In genomic region chr13:90293697-90294647, GRCm38 (mm10) we compare ENCODE assay signal across 15 mouse cellular contexts.
A peak's percentile ranks its signal among the peaks of the same experiment; 100 is the strongest.
DNase-seq lines count a peak whose midpoint lies in the region; ATAC-seq and TF ChIP-seq lines count a peak whose summit lies in the region.
"Had no signal": no experiment of that assay in that cellular context is flagged by ENCODE, and none has a peak within 500 bp of the region (broad histone marks: within the 10 kb centered on the region; RNA-seq: fewer than 3 reads in every experiment).

No protein-coding gene starts in this region.

- peak; percentile 43 for ATAC-seq in hindbrain, embryonic 12.5 days (ENCODE audit: low FRiP score)
- ATAC-seq in hindbrain, postnatal 0 days, result no peak
- ATAC-seq in forebrain, embryonic 15.5 days (replicated peaks), result peak; percentile 72
- 0 out of 2 replicates have a peak, but pooled peaks have one; percentile 64 for ATAC-seq in limb, embryonic 12.5 days (ENCODE audit: insufficient number of reproducible peaks, insufficient read depth, low FRiP score, low TSS enrichment, low read depth)
- no peak for ATAC-seq in kidney, embryonic 16.5 days (ENCODE audit: low FRiP score, low TSS enrichment)

- no peak overlapping the region for H3K9ac ChIP-seq in hindbrain, embryonic 12.5 days
- H3K9ac ChIP-seq in hindbrain, postnatal 0 days (replicated peaks; ENCODE audit: low read length), result no peak overlapping the region
- H3K9ac ChIP-seq in forebrain, embryonic 15.5 days (replicated peaks), result no peak overlapping the region
- H3K9ac ChIP-seq in limb, embryonic 12.5 days (replicated peaks), result no peak overlapping the region
- no peak overlapping the region for H3K9ac ChIP-seq in kidney, embryonic 16.5 days (replicated peaks; ENCODE audit: low read length)
- H3K9ac ChIP-seq: lung, embryonic 14.5 days; neural tube, embryonic 12.5 days had no signal

- H3K9me3 ChIP-seq in hindbrain, embryonic 12.5 days (replicated peaks), result no peaks in the 10 kb centered on the region
- H3K9me3 ChIP-seq in hindbrain, postnatal 0 days (ENCODE audit: low read length), result no peaks in the 10 kb centered on the region
- H3K9me3 ChIP-seq in forebrain, embryonic 15.5 days, result no peaks in the 10 kb centered on the region
- no peaks in the 10 kb centered on the region for H3K9me3 ChIP-seq in limb, embryonic 12.5 days
- H3K9me3 ChIP-seq in kidney, embryonic 16.5 days (ENCODE audit: low read length), result no peaks in the 10 kb centered on the region
- H3K9me3 ChIP-seq: neural tube, embryonic 12.5 days had no signal

- peaks cover 6% of the 10 kb centered on the region; the same call in 1 of the 2 replicates for H3K4me1 ChIP-seq in hindbrain, embryonic 12.5 days
- no peaks in the 10 kb centered on the region for H3K4me1 ChIP-seq in hindbrain, postnatal 0 days (ENCODE audit: insufficient read depth, low read length)
- H3K4me1 ChIP-seq in forebrain, embryonic 15.5 days, result peaks cover 24% of the 10 kb centered on the region
- H3K4me1 ChIP-seq in limb, embryonic 12.5 days (replicated peaks), result peaks cover 27% of the 10 kb centered on the region
- H3K4me1 ChIP-seq in kidney, embryonic 16.5 days (ENCODE audit: insufficient read depth, low read length), result no peaks in the 10 kb centered on the region

- no peak overlapping the region for H3K27ac ChIP-seq in hindbrain, embryonic 12.5 days
- H3K27ac ChIP-seq in hindbrain, postnatal 0 days, result no peak overlapping the region
- peak overlapping the region; percentile 71 for H3K27ac ChIP-seq in forebrain, embryonic 15.5 days (replicated peaks)
- peak overlapping the region; percentile 74 for H3K27ac ChIP-seq in limb, embryonic 12.5 days
- no peak overlapping the region for H3K27ac ChIP-seq in kidney, embryonic 16.5 days (ENCODE audit: low read length)
- H3K27ac ChIP-seq: layer of hippocampus, adult 2 months; neural tube, embryonic 12.5 days had no signal

- TF ChIP-seq CTCF in hindbrain, postnatal 0 days (IDR thresholded peaks at IDR 0.05; ENCODE audit: low read depth), result no peak

- H3K36me3 ChIP-seq in hindbrain, embryonic 12.5 days, result no peaks in the 10 kb centered on the region
- no peaks in the 10 kb centered on the region for H3K36me3 ChIP-seq in hindbrain, postnatal 0 days (ENCODE audit: insufficient read depth, low read length)
- no peaks in the 10 kb centered on the region for H3K36me3 ChIP-seq in forebrain, embryonic 15.5 days
- H3K36me3 ChIP-seq in limb, embryonic 12.5 days, result no peaks in the 10 kb centered on the region
- H3K36me3 ChIP-seq in kidney, embryonic 16.5 days (ENCODE audit: insufficient read depth, low read length), result no peaks in the 10 kb centered on the region
- H3K36me3 ChIP-seq: neural tube, embryonic 12.5 days had no signal

- no peak overlapping the region for H3K4me3 ChIP-seq in hindbrain, embryonic 12.5 days
- no peak overlapping the region for H3K4me3 ChIP-seq in hindbrain, postnatal 0 days (ENCODE audit: low read length)
- H3K4me3 ChIP-seq in forebrain, embryonic 15.5 days, result no peak overlapping the region
- H3K4me3 ChIP-seq in limb, embryonic 12.5 days (replicated peaks), result no peak overlapping the region
- H3K4me3 ChIP-seq in kidney, embryonic 16.5 days (ENCODE audit: low read length), result no peak overlapping the region
- H3K4me3 ChIP-seq: layer of hippocampus, adult 2 months; neural tube, embryonic 12.5 days had no signal

- H3K27me3 ChIP-seq in hindbrain, embryonic 12.5 days, result 0 out of 2 replicates have a peak, but pooled peaks cover 2% of the 10 kb centered on the region
- no peaks in the 10 kb centered on the region for H3K27me3 ChIP-seq in hindbrain, postnatal 0 days (ENCODE audit: insufficient read depth, low read length)
- H3K27me3 ChIP-seq in forebrain, embryonic 15.5 days, result no peaks in the 10 kb centered on the region
- no peaks in the 10 kb centered on the region for H3K27me3 ChIP-seq in limb, embryonic 12.5 days
- H3K27me3 ChIP-seq in kidney, embryonic 16.5 days (ENCODE audit: insufficient read depth, low read length), result no peaks in the 10 kb centered on the region

- no peak overlapping the region for H3K4me2 ChIP-seq in hindbrain, embryonic 12.5 days (replicated peaks)
- no peak overlapping the region for H3K4me2 ChIP-seq in hindbrain, postnatal 0 days (ENCODE audit: low read depth, low read length)
- peak overlapping the region; percentile 34 for H3K4me2 ChIP-seq in forebrain, embryonic 15.5 days (replicated peaks)
- no peak overlapping the region; the same call in 1 of the 2 replicates for H3K4me2 ChIP-seq in limb, embryonic 12.5 days
- H3K4me2 ChIP-seq in kidney, embryonic 16.5 days (replicated peaks; ENCODE audit: low read depth, low read length), result no peak overlapping the region
- H3K4me2 ChIP-seq: lung, embryonic 14.5 days; neural tube, embryonic 12.5 days had no signal

- DNase-seq in hindbrain, postnatal 0 days (ENCODE audit: low spot score), result no peak
- no peak for DNase-seq in gastrocnemius, postnatal 4 days (ENCODE audit: low spot score in 2 of 2)
- DNase-seq in spleen, postnatal 10 days (ENCODE audit: low spot score in 2 of 2), result no peak
- DNase-seq in heart, adult 9 months (ENCODE audit: low spot score in 2 of 2), result no peak
- DNase-seq: adrenal gland, postnatal 14 days; heart, adult 18-20 months; heart, postnatal 14 days; kidney, adult 2 months; lung, embryonic 14.5 days had no signal

- WGBS in hindbrain, embryonic 12.5 days, result 63% methylated on average over 10 of the region's 10 CpGs
- 46% methylated on average over 10 of the region's 10 CpGs for WGBS in hindbrain, postnatal 0 days
- WGBS in forebrain, embryonic 15.5 days, result 9% methylated on average over 10 of the region's 10 CpGs
- WGBS in limb, embryonic 12.5 days, result 34% methylated on average over 10 of the region's 10 CpGs
- WGBS in kidney, embryonic 16.5 days, result 63% methylated on average over 10 of the region's 10 CpGs

Comparison
In these comparisons a context has a peak if more than half of its experiments do, and no peak if none do; other contexts are left out.
1. ATAC-seq: peak in hindbrain, embryonic 12.5 days (single experiment), forebrain, embryonic 15.5 days (single experiment) and limb, embryonic 12.5 days (single experiment); none in hindbrain, postnatal 0 days (single experiment) and kidney, embryonic 16.5 days (single experiment).
2. H3K27ac ChIP-seq: peak in forebrain, embryonic 15.5 days (single experiment) and limb, embryonic 12.5 days (single experiment); none in hindbrain, embryonic 12.5 days (single experiment), hindbrain, postnatal 0 days (single experiment) and kidney, embryonic 16.5 days (single experiment).